Mouse (Mus musculus) cerebellum, postnatal 25 days (tissue): ENCODE measurements around the gene Sap25.
"Not testable (repeated sequence)": the region's sequence is repeated elsewhere in the genome, so short reads cannot be mapped to it uniquely, and the experiment has no call there.

Source experiments
- DNase-seq, 2 experiments: peaks; one replicate each; pipeline ENCODE4 v3.0.0; 2021; ENCODE audit warnings: mixed read lengths in 2 of 2

The Sap25 gene

GRCm38 (mm10) chr5:137641054-137641453 is at the start of gene Sap25:
Gene Sap25, plus strand, starts transcription at chr5:137641334.
- DNase-seq = peak in 1 of 2 experiments; percentile 45

- DNase-seq = no peak
Measured at GRCm38 (mm10) chr5:137595921-137596320, 45.2 kb upstream of the Sap25 start.

- DNase-seq = no peak
Measured at GRCm38 (mm10) chr5:137596601-137597261, 44.4 kb upstream of the Sap25 start.

GRCm38 (mm10) chr5:137597625-137598024 is 43.5 kb upstream of the Sap25 start:
- DNase-seq = no peak

GRCm38 (mm10) chr5:137598100-137598826 is 42.9 kb upstream of the Sap25 start:
- no peak for DNase-seq

GRCm38 (mm10) chr5:137599600-137599999 is 41.5 kb upstream of the Sap25 start:
- DNase-seq = no peak

- no peak for DNase-seq
Measured at GRCm38 (mm10) chr5:137600281-137600618, 40.9 kb upstream of the Sap25 start.

- peak; percentile 96 to 97 for DNase-seq
Measured at GRCm38 (mm10) chr5:137600619-137601364, 40.3 kb upstream of the Sap25 start, which contains the start of gene Mospd3. Gene Mospd3, minus strand, starts transcription at chr5:137601058.

GRCm38 (mm10) chr5:137601365-137601729 is 39.8 kb upstream of the Sap25 start:
- DNase-seq = peak in 1 of 2 experiments; percentile 36

GRCm38 (mm10) chr5:137607860-137608653 is 33.1 kb upstream of the Sap25 start:
- no peak for DNase-seq

GRCm38 (mm10) chr5:137608654-137609190 is 32.4 kb upstream of the Sap25 start:
- DNase-seq = no peak

GRCm38 (mm10) chr5:137609292-137609691 is 31.8 kb upstream of the Sap25 start:
- DNase-seq = no peak

GRCm38 (mm10) chr5:137610056-137610455 is 31.1 kb upstream of the Sap25 start:
- no peak for DNase-seq

GRCm38 (mm10) chr5:137610548-137611244 is 30.4 kb upstream of the Sap25 start:
- DNase-seq = no peak

- DNase-seq = no peak
Measured at GRCm38 (mm10) chr5:137611245-137611602, 29.9 kb upstream of the Sap25 start.

GRCm38 (mm10) chr5:137613076-137613475 is 28.1 kb upstream of the Sap25 start:
- DNase-seq = no peak

- no peak for DNase-seq
Measured at GRCm38 (mm10) chr5:137613550-137613949, 27.6 kb upstream of the Sap25 start, which contains the start of gene Pcolce. Gene Pcolce, minus strand, starts transcription at chr5:137613784.

GRCm38 (mm10) chr5:137614921-137615320 is 26.2 kb upstream of the Sap25 start:
- not testable (repeated sequence) for DNase-seq

GRCm38 (mm10) chr5:137615347-137615746 is 25.8 kb upstream of the Sap25 start:
- DNase-seq = no peak

- DNase-seq = no peak
Measured at GRCm38 (mm10) chr5:137623937-137624530, 17.1 kb upstream of the Sap25 start.

GRCm38 (mm10) chr5:137627991-137628390 is 13.1 kb upstream of the Sap25 start:
- DNase-seq = no peak
